Mouse (Mus musculus) lung, postnatal 0 days (tissue): Measurements from ENCODE around the gene Gm4027. TPM values are rescaled to one million over a fixed set of nuclear protein-coding genes. Genes with fewer than 3 reads are reported as not detected.
"Not testable (repeated sequence)": the region's sequence is repeated elsewhere in the genome, so short reads cannot be mapped to it uniquely, and the experiment has no call there.

Experiments used
- ATAC-seq: fragments of 200-750 bp; cut with Nextera tagmentation; 2 replicates; pipeline ENCODE4 v1.8.0; 2017; ENCODE audit warnings: moderate library complexity
- DNase-seq: peaks from one replicate; pipeline ENCODE4 v3.0.0-alpha.2; 2016; ENCODE audit warnings: low spot score
- H3K27ac ChIP-seq: fragments of 300-500 bp; sonication (generic); 2 replicates; pipeline ENCODE4 v1.5.1; 2014; ENCODE audit warnings: antibody characterized with exemption, mild to moderate bottlenecking, low read length, mixed read lengths
- H3K27me3 ChIP-seq: fragments of 300-500 bp; sonication (generic); replicated peaks from 2 replicates; pipeline ENCODE4 v1.6.1; 2014; ENCODE audit warnings: low read length, mixed read lengths; ENCODE audit not compliant: insufficient read depth
- H3K36me3 ChIP-seq: fragments of 300-500 bp; sonication (generic); 2 replicates; pipeline ENCODE4 v1.6.1; 2014; ENCODE audit warnings: low read length, mixed read lengths; ENCODE audit not compliant: insufficient read depth
- H3K4me1 ChIP-seq: fragments of 300-500 bp; sonication (generic); 2 replicates; pipeline ENCODE4 v1.6.1; 2014; ENCODE audit warnings: antibody characterized with exemption, low read depth, low read length, mixed read lengths; ENCODE audit not compliant: insufficient read depth
- H3K4me2 ChIP-seq: fragments of 300-500 bp; sonication (generic); replicated peaks from 2 replicates; pipeline ENCODE4 v1.6.1; 2014; ENCODE audit warnings: low read depth, mild to moderate bottlenecking, low read length, moderate library complexity, mixed read lengths
- H3K4me3 ChIP-seq: fragments of 300-500 bp; sonication (generic); 2 replicates; pipeline ENCODE4 v1.5.1; 2014; ENCODE audit warnings: low read depth, low read length
- H3K9ac ChIP-seq: fragments of 300-500 bp; sonication (generic); replicated peaks from 2 replicates; pipeline ENCODE4 v1.6.1; 2014; ENCODE audit warnings: low read depth, mild to moderate bottlenecking
- H3K9me3 ChIP-seq: fragments of 300-500 bp; sonication (generic); 2 replicates; pipeline ENCODE4 v1.6.1; 2016; ENCODE audit warnings: low read length, mixed read lengths
- WGBS: fragments of 180-500 bp; shearing (Covaris S2); extraction: QIAGEN DNeasy Blood & Tissue Kit; methylation state at CpG from one replicate; pipeline ENCODE4 v1.1.7; 2014; 5-methylcytosine and 5-hydroxymethylcytosine counted together
- polyA plus RNA-seq: library from polyadenylated mRNA; unstranded; fragments of >200 nt; fragmentation: Nextera tagmentation; extraction: Ambion mirVana; gene quantifications from 2 replicates; pipeline ENCODE4 v1.2.1, GENCODE M21; 2015

Gm4027 gene
- not detected in 2 replicates for polyA plus RNA-seq

- H3K4me1 ChIP-seq, H3K9ac ChIP-seq, ATAC-seq, H3K27ac ChIP-seq, H3K36me3 ChIP-seq, H3K27me3 ChIP-seq, H3K9me3 ChIP-seq, H3K4me3 ChIP-seq, H3K4me2 ChIP-seq, DNase-seq: not testable (repeated sequence)
- WGBS = 88% methylated on average over 5 of the region's 7 CpGs
Observed at GRCm38 (mm10) chr12:87618569-87618968, at the start of gene Gm4027. TSS of gene Gm4027 (plus strand) at chr12:87618869.

GRCm38 (mm10) chr12:87601388-87601787 lies 17.3 kb upstream of the Gm4027 start:
- 3% methylated on average over 2 of the region's 2 CpGs for WGBS
- not testable (repeated sequence) for H3K27me3 ChIP-seq, H3K4me2 ChIP-seq, H3K27ac ChIP-seq, DNase-seq, H3K9ac ChIP-seq, H3K4me3 ChIP-seq, H3K9me3 ChIP-seq, ATAC-seq, H3K36me3 ChIP-seq, H3K4me1 ChIP-seq

- not testable (repeated sequence) for H3K36me3 ChIP-seq, H3K4me3 ChIP-seq, H3K9ac ChIP-seq, H3K9me3 ChIP-seq, H3K27ac ChIP-seq, H3K27me3 ChIP-seq, H3K4me2 ChIP-seq, H3K4me1 ChIP-seq, ATAC-seq, DNase-seq
- WGBS = 60% methylated on average over 1 of the region's 2 CpGs
Observed at GRCm38 (mm10) chr12:87602388-87602787, 16.3 kb upstream of the Gm4027 start, which contains the start of gene Oog1. TSS of gene Oog1 (plus strand) at chr12:87602688.

- H3K9me3 ChIP-seq, H3K27me3 ChIP-seq, DNase-seq, H3K4me2 ChIP-seq, H3K9ac ChIP-seq, H3K4me1 ChIP-seq, H3K4me3 ChIP-seq, H3K27ac ChIP-seq, ATAC-seq, H3K36me3 ChIP-seq: not testable (repeated sequence)
- WGBS = 55% methylated on average over 1 of the region's 2 CpGs
Observed at GRCm38 (mm10) chr12:87644520-87644919, 25.9 kb downstream of the Gm4027 start, which contains the start of gene Gm16381. TSS of gene Gm16381 (minus strand) at chr12:87644620.

GRCm38 (mm10) chr12:87652916-87653703 lies 34.4 kb downstream of the Gm4027 start:
- not testable (repeated sequence) for DNase-seq, H3K4me3 ChIP-seq, H3K27me3 ChIP-seq, H3K36me3 ChIP-seq, H3K27ac ChIP-seq, H3K9me3 ChIP-seq, H3K4me2 ChIP-seq, ATAC-seq, H3K9ac ChIP-seq, H3K4me1 ChIP-seq
- WGBS = 28% methylated on average over 1 of the region's 4 CpGs

Other genes starting within 250 kb of the Gm4027 start
- 194 and 216 TPM in 2 replicates for gene Sptlc2, start 230.5 kb upstream of the Gm4027 start, polyA plus RNA-seq
- 158 and 175 TPM in 2 replicates for gene Slirp, start 175.0 kb upstream of the Gm4027 start, polyA plus RNA-seq
- gene Alkbh1, start 174.9 kb upstream of the Gm4027 start, polyA plus RNA-seq = 15.2 and 20.1 TPM in 2 replicates
- 93.9 and 103 TPM in 2 replicates for gene Snw1, start 146.6 kb upstream of the Gm4027 start, polyA plus RNA-seq
- not detected in 2 replicates for gene Gm5788, start 124.1 kb upstream of the Gm4027 start, polyA plus RNA-seq
- not detected in 2 replicates for gene Gm8300, start 104.6 kb upstream of the Gm4027 start, polyA plus RNA-seq
- gene Oog1, start 16.2 kb upstream of the Gm4027 start, polyA plus RNA-seq = not detected in 2 replicates
- gene Gm16381, start 25.8 kb downstream of the Gm4027 start, polyA plus RNA-seq = not detected in 2 replicates
- gene Gm21319, start 156.9 kb downstream of the Gm4027 start, polyA plus RNA-seq = not detected in 2 replicates
- not detected in 2 replicates for gene Gm21936, start 176.6 kb downstream of the Gm4027 start, polyA plus RNA-seq
- gene BB287469, start 197.7 kb downstream of the Gm4027 start, polyA plus RNA-seq = not detected in 2 replicates
- gene Gm2001, start 223.5 kb downstream of the Gm4027 start, polyA plus RNA-seq = not detected in 2 replicates